Mouse (Mus musculus) heart, embryonic 14.5 days (tissue): ENCODE results near the gene Tbc1d9b. TPM values are rescaled to one million over a fixed set of nuclear protein-coding genes. Genes with fewer than 3 reads are reported as not detected.

Experiments
- ATAC-seq: fragments of 200-750 bp; cut with Nextera tagmentation; 2 replicates; pipeline ENCODE4 v1.8.0; 2017; ENCODE audit warnings: low read depth, moderate TSS enrichment; ENCODE audit not compliant: insufficient number of reproducible peaks, insufficient read depth, low FRiP score
- H3K27ac ChIP-seq, 2 experiments: fragments of 200-500 bp in 1 of 2; fragments of 300-500 bp in 1 of 2; sonication (generic) in 1 of 2; replicated peaks in 1 of 2; 2 replicates each; pipeline ENCODE4 v1.5.1; 2012 to 2014; ENCODE audit warnings: low read depth in 2 of 2, low read length in 2 of 2, control low read depth in 1 of 2, mild to moderate bottlenecking in 1 of 2, mixed read lengths in 1 of 2; ENCODE audit not compliant: control insufficient read depth in 1 of 2, insufficient read depth in 1 of 2
- H3K27me3 ChIP-seq: fragments of 300-500 bp; sonication (generic); 2 replicates; pipeline ENCODE4 v1.6.1; 2014; ENCODE audit warnings: mild to moderate bottlenecking, low read length, control low read depth; ENCODE audit not compliant: control insufficient read depth, insufficient read depth
- H3K36me3 ChIP-seq: fragments of 300-500 bp; sonication (generic); 2 replicates; pipeline ENCODE4 v1.6.1; 2014; ENCODE audit warnings: mild to moderate bottlenecking, control low read depth, low read length, mixed read lengths; ENCODE audit not compliant: control insufficient read depth, insufficient read depth
- H3K4me1 ChIP-seq, 2 experiments: fragments of 200-500 bp in 1 of 2; fragments of 300-500 bp in 1 of 2; sonication (generic) in 1 of 2; 2 replicates each; pipeline ENCODE4 v1.6.1; 2012 to 2014; ENCODE audit warnings: low read length in 2 of 2, control low read depth in 1 of 2, mixed read lengths in 1 of 2; ENCODE audit not compliant: control insufficient read depth in 2 of 2, insufficient read depth in 2 of 2
- H3K4me2 ChIP-seq: fragments of 300-500 bp; sonication (generic); 2 replicates; pipeline ENCODE4 v1.6.1; 2014; ENCODE audit warnings: mild to moderate bottlenecking, low read length
- H3K4me3 ChIP-seq, 2 experiments: fragments of 200-500 bp in 1 of 2; fragments of 300-500 bp in 1 of 2; sonication (generic) in 1 of 2; 2 replicates each; pipeline ENCODE4 v1.5.1; 2012 to 2014; ENCODE audit warnings: low read length in 2 of 2, mild to moderate bottlenecking in 2 of 2, control low read depth in 1 of 2, low read depth in 1 of 2, moderate library complexity in 1 of 2; ENCODE audit not compliant: control insufficient read depth in 1 of 2, insufficient read depth in 1 of 2
- H3K9ac ChIP-seq: fragments of 300-500 bp; sonication (generic); 2 replicates; pipeline ENCODE4 v1.6.1; 2014; ENCODE audit warnings: mild to moderate bottlenecking, low read length
- H3K9me3 ChIP-seq: fragments of 300-500 bp; sonication (generic); 2 replicates; pipeline ENCODE4 v1.6.1; 2016; ENCODE audit warnings: low read length, control low read depth; ENCODE audit not compliant: control insufficient read depth
- WGBS: fragments of 180-500 bp; shearing (Covaris S2); extraction: QIAGEN DNeasy Blood & Tissue Kit; methylation state at CpG from one replicate; pipeline ENCODE4 v1.1.7; 2014; 5-methylcytosine and 5-hydroxymethylcytosine counted together
- polyA plus RNA-seq: library from polyadenylated mRNA; unstranded; fragments of >200 nt; fragmentation: Nextera tagmentation; extraction: Ambion mirVana; gene quantifications from 2 replicates; pipeline ENCODE4 v1.2.1, GENCODE M21; 2014

The Tbc1d9b gene
- polyA plus RNA-seq, 1 experiment from 2014 or later: 28.7 TPM

GRCm38 (mm10) chr11:50211322-50212059 lies 80.3 kb downstream of the Tbc1d9b start:
- H3K4me2 ChIP-seq: peak overlapping the region; percentile 73
- no peaks in the 10 kb centered on the region for H3K9me3 ChIP-seq
- H3K27ac ChIP-seq: peak overlapping the region; percentile 10 to 98; a peak in 3 of 4 replicates
- H3K27me3 ChIP-seq: no peaks in the 10 kb centered on the region
- no peak for ATAC-seq
- H3K4me1 ChIP-seq: peaks cover 29 to 42% of the 10 kb centered on the region in 2 experiments
- H3K36me3 ChIP-seq: peaks cover 13% of the 10 kb centered on the region
- peak overlapping the region; percentile 97 for H3K9ac ChIP-seq
- H3K4me3 ChIP-seq: peak overlapping the region; percentile 71 to 91
- 88% methylated on average over 3 of the region's 3 CpGs for WGBS

DNA sequence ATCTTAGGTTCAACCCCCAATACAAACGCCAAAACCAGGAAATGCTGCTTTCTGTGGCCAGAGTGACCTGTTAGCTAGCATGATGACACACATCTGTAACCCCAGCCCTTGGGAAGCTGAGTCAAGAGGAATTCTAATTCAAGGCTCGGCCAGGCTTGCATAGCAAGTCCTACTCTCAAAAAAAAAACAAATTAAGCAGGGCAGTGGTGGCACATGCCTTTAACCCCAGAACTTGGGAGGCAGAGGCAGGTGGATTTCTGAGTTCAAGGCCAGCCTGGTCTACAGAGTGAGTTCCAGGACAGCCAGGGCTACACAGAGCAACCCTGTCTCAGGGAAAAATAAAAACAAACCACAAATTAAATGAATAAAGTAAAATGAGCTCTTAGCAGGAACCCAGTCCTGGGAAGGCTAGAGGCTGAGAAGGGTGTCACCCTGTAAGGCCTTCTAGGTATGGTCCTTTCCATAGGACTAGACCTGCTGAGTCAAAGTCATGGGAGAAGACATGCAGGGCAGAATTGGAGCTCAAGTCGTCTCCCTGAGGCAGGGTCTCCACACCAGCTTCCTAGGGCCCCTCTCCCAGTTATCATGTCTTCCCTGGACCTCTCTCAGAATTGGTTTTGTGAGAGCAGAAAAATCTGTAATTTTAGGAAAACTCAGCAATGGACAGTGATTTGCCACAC lies 81.0 kb downstream of the Tbc1d9b start:
- Histone ChIP-seq H3K9ac (peak overlapping the region; percentile 18; the same call in 1 of the 2 replicates), H3K27me3 (no peaks in the 10 kb centered on the region), H3K4me3 (no peak overlapping the region), H3K9me3 (no peaks in the 10 kb centered on the region), H3K4me1 (peaks cover 33 to 42% of the 10 kb centered on the region in 2 experiments), H3K36me3 (peaks cover 6% of the 10 kb centered on the region), H3K4me2 (peak overlapping the region; percentile 40), H3K27ac (peak overlapping the region; percentile 80 to 85)
- ATAC-seq: no peak
- 63% methylated on average over 3 of the region's 3 CpGs for WGBS

DNA sequence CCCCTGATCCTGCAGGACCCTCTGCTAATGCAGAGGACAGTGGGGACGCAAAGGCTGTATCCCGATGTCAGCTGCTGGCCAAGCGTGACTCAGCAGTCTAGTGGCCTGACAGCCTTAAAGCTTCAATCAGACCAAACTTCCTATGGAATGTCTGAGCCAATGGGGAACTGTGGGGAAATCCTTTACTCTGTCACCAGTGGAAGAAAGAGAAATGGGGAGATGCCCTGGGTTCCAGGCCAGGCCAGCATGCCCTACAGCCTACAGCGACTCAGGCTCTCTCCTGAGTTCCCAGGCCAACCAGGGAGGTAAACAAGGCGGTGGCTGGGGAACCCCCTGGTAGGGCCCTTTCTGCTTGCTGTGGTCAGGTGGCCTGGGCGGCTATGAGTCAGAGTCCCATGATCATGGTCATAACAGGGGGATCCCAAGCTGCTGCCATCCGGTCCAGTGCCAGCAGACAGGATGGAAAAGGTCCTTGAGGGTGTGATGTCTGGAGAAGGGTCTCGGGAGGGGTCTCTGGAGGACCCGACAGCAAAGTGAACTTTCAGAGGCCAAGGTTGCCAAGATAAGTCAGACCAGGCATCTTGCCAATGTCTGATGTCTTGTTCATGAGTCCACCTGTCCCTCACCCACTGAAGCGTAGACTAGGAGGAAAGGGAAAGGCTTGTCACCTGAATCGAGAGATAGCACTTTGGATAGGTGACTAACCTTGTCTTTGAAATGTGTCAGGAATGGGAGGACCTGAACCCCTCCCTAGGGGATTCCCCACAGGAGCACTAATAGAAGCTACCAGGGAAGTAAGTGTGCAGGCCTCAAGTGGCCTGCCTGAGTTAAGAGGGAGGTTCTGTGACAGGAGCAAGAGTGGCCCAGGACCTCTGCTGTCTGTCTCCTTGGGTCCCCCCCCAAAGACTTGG lies 81.9 kb downstream of the Tbc1d9b start:
- peak overlapping the region; percentile 40 for H3K4me2 ChIP-seq
- peak; percentile 57 for ATAC-seq

GRCm38 (mm10) chr11:50214631-50215030 lies 83.4 kb downstream of the Tbc1d9b start:
- ATAC-seq: no peak
- Histone ChIP-seq H3K9ac (no peak overlapping the region), H3K27me3 (no peaks in the 10 kb centered on the region), H3K27ac (no peak overlapping the region), H3K36me3 (no peaks in the 10 kb centered on the region), H3K4me3 (no peak overlapping the region), H3K4me1 (peaks cover 33 to 40% of the 10 kb centered on the region in 2 experiments), H3K9me3 (no peaks in the 10 kb centered on the region), H3K4me2 (no peak overlapping the region)
- WGBS: 88% methylated on average over 6 of the region's 6 CpGs

More for the DNA sequence above, 81.9 kb downstream of the Tbc1d9b start:
- peaks cover 33 to 45% of the 10 kb centered on the region in 2 experiments for H3K4me1 ChIP-seq
- H3K4me3 ChIP-seq: no peak overlapping the region
- H3K27ac ChIP-seq: peak overlapping the region; percentile 80 to 85
- WGBS: 13% methylated on average over 11 of the region's 11 CpGs
- H3K27me3 ChIP-seq: no peaks in the 10 kb centered on the region
- no peaks in the 10 kb centered on the region for H3K9me3 ChIP-seq
- peak overlapping the region; percentile 18; the same call in 1 of the 2 replicates for H3K9ac ChIP-seq
- no peaks in the 10 kb centered on the region; the same call in 1 of the 2 replicates for H3K36me3 ChIP-seq

DNA sequence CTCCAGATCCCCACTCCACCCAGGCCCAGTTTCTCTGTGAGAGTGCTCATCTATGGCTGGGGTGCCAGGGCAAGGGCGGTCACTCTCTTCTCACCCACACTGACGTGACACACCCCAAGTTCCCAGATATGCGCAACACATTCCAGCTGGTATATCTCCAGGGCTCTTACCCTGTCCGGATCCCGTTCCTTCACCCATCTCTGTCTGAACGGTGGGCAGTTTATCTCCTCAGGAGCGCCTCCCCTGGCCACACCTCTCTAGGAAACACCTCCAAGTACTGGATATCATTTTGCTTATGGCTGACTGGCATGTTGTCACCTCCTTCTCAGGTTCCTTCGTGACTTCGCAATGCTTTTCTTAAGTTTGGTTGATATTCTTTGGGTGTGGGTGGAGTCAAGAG lies 84.4 kb downstream of the Tbc1d9b start:
- no peak overlapping the region for H3K27ac ChIP-seq
- WGBS: 19% methylated on average over 9 of the region's 9 CpGs
- peak overlapping the region; percentile 37 for H3K4me2 ChIP-seq
- H3K9me3 ChIP-seq: no peaks in the 10 kb centered on the region
- H3K36me3 ChIP-seq: no peaks in the 10 kb centered on the region
- peaks cover 33 to 40% of the 10 kb centered on the region in 2 experiments for H3K4me1 ChIP-seq
- ATAC-seq: no peak
- peak overlapping the region; percentile 27; the same call in 1 of the 2 replicates for H3K9ac ChIP-seq
- no peak overlapping the region for H3K4me3 ChIP-seq
- H3K27me3 ChIP-seq: no peaks in the 10 kb centered on the region

DNA sequence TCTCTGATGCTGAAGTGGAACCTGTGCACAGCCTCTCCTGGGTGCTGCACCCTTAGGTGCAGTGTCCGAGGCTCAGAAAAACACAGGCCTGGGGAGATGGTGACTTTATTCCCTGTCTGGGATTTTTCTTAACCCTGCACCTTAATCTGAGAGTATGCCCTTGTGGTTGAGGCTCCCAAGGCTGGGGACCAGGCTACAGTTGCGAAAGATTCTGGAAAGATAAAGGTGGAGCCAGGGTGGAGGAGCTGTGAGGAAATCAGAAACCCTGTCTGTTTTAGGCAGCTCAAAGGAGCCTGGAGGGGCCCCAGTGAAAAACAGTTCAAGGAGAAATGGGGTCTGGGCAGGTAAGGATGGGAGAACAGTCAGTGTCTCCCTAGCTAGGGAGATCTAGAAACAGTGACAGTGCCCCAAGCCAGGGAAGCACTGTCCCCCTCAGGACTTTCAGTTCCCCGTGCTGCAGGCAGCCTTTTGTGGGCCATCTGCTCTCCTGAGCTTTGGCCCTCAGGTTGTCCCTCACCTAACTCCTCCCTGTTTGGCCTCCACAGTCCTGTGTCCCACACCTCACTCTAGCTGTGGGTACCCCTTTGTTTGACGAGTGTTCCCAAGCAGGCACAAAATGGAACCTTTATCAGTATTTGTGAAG lies 85.6 kb downstream of the Tbc1d9b start:
- ATAC-seq: no peak
- no peak overlapping the region for H3K4me2 ChIP-seq
- no peaks in the 10 kb centered on the region for H3K27me3 ChIP-seq
- no peak overlapping the region for H3K9ac ChIP-seq
- H3K27ac ChIP-seq: no peak overlapping the region
- 72% methylated on average over 4 of the region's 4 CpGs for WGBS
- peaks cover 28 to 31% of the 10 kb centered on the region in 2 experiments for H3K4me1 ChIP-seq
- no peak overlapping the region for H3K4me3 ChIP-seq
- H3K36me3 ChIP-seq: no peaks in the 10 kb centered on the region; the same call in 1 of the 2 replicates
- H3K9me3 ChIP-seq: no peaks in the 10 kb centered on the region

DNA sequence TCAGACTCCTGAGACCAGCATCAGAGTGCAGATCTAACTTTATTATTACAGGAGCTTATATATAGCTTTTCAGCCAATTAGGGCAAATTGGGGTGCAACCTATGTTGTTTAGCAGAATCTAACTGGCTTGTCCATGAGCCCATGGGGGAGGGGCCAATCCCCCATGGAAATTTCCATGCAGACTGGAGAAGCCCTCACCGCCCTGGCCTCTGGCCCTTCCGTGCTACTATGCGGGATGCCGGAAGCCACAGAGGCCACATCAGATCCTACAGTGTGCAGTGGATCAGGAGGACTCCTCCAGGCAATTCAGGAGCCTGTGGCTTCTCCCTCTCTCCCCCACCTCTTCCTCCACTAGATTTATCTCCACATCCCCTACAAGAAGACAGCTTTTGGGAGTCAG lies 86.6 kb downstream of the Tbc1d9b start:
- no peak for ATAC-seq
- Histone ChIP-seq H3K27me3 (no peaks in the 10 kb centered on the region), H3K27ac (no peak overlapping the region), H3K4me3 (no peak overlapping the region), H3K4me1 (peaks cover 23 to 27% of the 10 kb centered on the region in 2 experiments), H3K9ac (no peak overlapping the region), H3K9me3 (no peaks in the 10 kb centered on the region), H3K36me3 (no peaks in the 10 kb centered on the region; the same call in 1 of the 2 replicates), H3K4me2 (no peak overlapping the region)
- 57% methylated on average over 4 of the region's 4 CpGs for WGBS
